Mouse (Mus musculus): ENCODE measurements around the gene Pdia6. TPM values are rescaled to one million over a fixed set of nuclear protein-coding genes. Genes with fewer than 3 reads are reported as not detected.

Pdia6 gene
- total RNA-seq, 2 experiments from 2014 or later: 99.0 to 122 TPM

GRCm38 (mm10) chr12:17258431-17258830, 7.9 kb upstream of the Pdia6 start:
- intact Hi-C loops (cut with DNase I): loop anchor here (5.0 kb wide), 2 partner anchors 241 to 451 kb away; no protein-coding TSS in a partner anchor
- no peak for DNase-seq

- intact Hi-C loops (cut with DNase I): no loop called here
- no peak for DNase-seq
Observed at GRCm38 (mm10) chr12:17261005-17261404, 5.3 kb upstream of the Pdia6 start.

GRCm38 (mm10) chr12:17263881-17264280, 2.5 kb upstream of the Pdia6 start:
- intact Hi-C loops (cut with DNase I): no loop called here

GRCm38 (mm10) chr12:17264826-17265225, 1.5 kb upstream of the Pdia6 start:
- intact Hi-C loops (cut with DNase I): loop anchor here (5.0 kb wide), 1 partner anchor 82 kb away; the partner anchor contains the start of gene Nol10

More at GRCm38 (mm10) chr12:17263881-17264280, 2.5 kb upstream of the Pdia6 start:
- no peak for DNase-seq

GRCm38 (mm10) chr12:17266673-17266990, 287 bp downstream of the Pdia6 start:
- no peak for DNase-seq
- intact Hi-C loops (cut with DNase I): loop anchor here (5.0 kb wide), 1 partner anchor 81 kb away; the partner anchor contains the start of gene Nol10

More at GRCm38 (mm10) chr12:17264826-17265225, 1.5 kb upstream of the Pdia6 start:
- DNase-seq: no peak

GRCm38 (mm10) chr12:17267316-17267715, 971 bp downstream of the Pdia6 start:
- DNase-seq: no peak
- intact Hi-C loops (cut with DNase I): loop anchor here (5.0 kb wide), 1 partner anchor 80 kb away; the partner anchor contains the start of gene Nol10

GRCm38 (mm10) chr12:17271272-17271671, 4.9 kb downstream of the Pdia6 start:
- DNase-seq: peak in 1 of 2 experiments; percentile 49
- intact Hi-C loops (cut with DNase I): loop anchor here (2.0 kb wide), 1 partner anchor 18 kb away; no protein-coding TSS in a partner anchor

- intact Hi-C loops (cut with DNase I): no loop called here
- DNase-seq: no peak
Observed at GRCm38 (mm10) chr12:17273841-17274240, 7.5 kb downstream of the Pdia6 start.

GRCm38 (mm10) chr12:17288496-17288895, 22.2 kb downstream of the Pdia6 start:
- DNase-seq: no peak
- intact Hi-C loops (cut with DNase I): no loop called here

GRCm38 (mm10) chr12:17289060-17289459, 22.7 kb downstream of the Pdia6 start:
- DNase-seq: no peak
- intact Hi-C loops (cut with DNase I): no loop called here

GRCm38 (mm10) chr12:17289913-17290312, 23.6 kb downstream of the Pdia6 start:
- DNase-seq: no peak
- intact Hi-C loops (cut with DNase I): no loop called here

- intact Hi-C loops (cut with DNase I): no loop called here
- no peak for DNase-seq
Observed at GRCm38 (mm10) chr12:17290569-17290968, 24.2 kb downstream of the Pdia6 start.

GRCm38 (mm10) chr12:17296899-17297298, 30.6 kb downstream of the Pdia6 start:
- no peak for DNase-seq
- intact Hi-C loops (cut with DNase I): no loop called here

GRCm38 (mm10) chr12:17299902-17300301, 33.6 kb downstream of the Pdia6 start:
- intact Hi-C loops (cut with DNase I): no loop called here
- DNase-seq: no peak

GRCm38 (mm10) chr12:17305445-17305844, 39.1 kb downstream of the Pdia6 start:
- peak; percentile 10 to 17 for DNase-seq
- intact Hi-C loops (cut with DNase I): no loop called here

- DNase-seq: no peak
- intact Hi-C loops (cut with DNase I): no loop called here
Observed at GRCm38 (mm10) chr12:17308246-17308645, 41.9 kb downstream of the Pdia6 start.

- no peak for DNase-seq
- intact Hi-C loops (cut with DNase I): no loop called here
Observed at GRCm38 (mm10) chr12:17310852-17311839, 44.8 kb downstream of the Pdia6 start.

GRCm38 (mm10) chr12:17316096-17316495, 49.8 kb downstream of the Pdia6 start:
- intact Hi-C loops (cut with DNase I): no loop called here
- no peak for DNase-seq

GRCm38 (mm10) chr12:17317970-17318369, 51.6 kb downstream of the Pdia6 start:
- peak; percentile 5 to 16 for DNase-seq

GRCm38 (mm10) chr12:17318453-17318852, 52.1 kb downstream of the Pdia6 start:
- no peak for DNase-seq
- intact Hi-C loops (cut with DNase I): no loop called here

More at GRCm38 (mm10) chr12:17317970-17318369, 51.6 kb downstream of the Pdia6 start:
- intact Hi-C loops (cut with DNase I): no loop called here

- intact Hi-C loops (cut with DNase I): no loop called here
- no peak for DNase-seq
Observed at GRCm38 (mm10) chr12:17324549-17325470, 58.5 kb downstream of the Pdia6 start.

Data from heart, postnatal 10 days (tissue).